Mouse (Mus musculus): ENCODE results near the gene Cald1. TPM values are rescaled to one million over a fixed set of nuclear protein-coding genes. Genes with fewer than 3 reads are reported as not detected.

Cald1 gene
- polyA plus RNA-seq, 1 experiment from 2014 or later, result 132 TPM

DNA sequence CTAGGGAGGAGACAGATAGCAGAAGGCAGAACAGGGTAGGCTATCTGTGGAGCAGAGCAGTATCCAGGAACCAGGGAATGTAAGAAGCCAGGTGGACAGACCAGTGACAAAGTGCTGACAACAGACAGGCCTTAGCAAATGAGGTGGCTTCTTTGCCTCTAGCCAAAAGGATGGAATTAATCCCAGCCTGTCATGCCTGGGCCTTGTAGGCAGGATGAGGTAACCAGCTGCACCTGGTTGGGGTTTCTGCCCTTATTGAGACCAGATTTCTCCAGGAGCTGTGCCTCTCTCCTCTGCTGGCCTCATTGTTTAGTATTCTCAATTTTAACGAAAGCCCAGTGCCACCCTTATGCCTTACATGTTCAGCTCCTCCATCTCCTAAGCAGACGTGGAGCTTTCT lies 3.8 kb downstream of the Cald1 start:
- H3K9ac ChIP-seq (ENCODE audit: low read length), result no peak overlapping the region
- DNase-seq (ENCODE audit: low spot score) (no peak), ATAC-seq (replicated peaks; ENCODE audit: low FRiP score) (no peak)
- H3K27ac ChIP-seq (ENCODE audit: low read depth, low read length), result no peak overlapping the region
- H3K36me3 ChIP-seq (ENCODE audit: control insufficient read depth, insufficient read depth, low read length), result no peaks in the 10 kb centered on the region
- H3K27me3 ChIP-seq (ENCODE audit: control insufficient read depth, insufficient read depth, low read length), result no peaks in the 10 kb centered on the region
- 58% methylated on average over 2 of the region's 2 CpGs for WGBS
- no peaks in the 10 kb centered on the region for H3K9me3 ChIP-seq (ENCODE audit: control insufficient read depth, low read length)
- H3K4me2 ChIP-seq (ENCODE audit: low read depth, low read length, severe bottlenecking), result no peak overlapping the region
- peaks cover 3% of the 10 kb centered on the region; the same call in 1 of the 2 replicates for H3K4me1 ChIP-seq (replicated peaks; ENCODE audit: control insufficient read depth, insufficient read depth, low read length)
- no peak overlapping the region for H3K4me3 ChIP-seq (ENCODE audit: low read depth, low read length)

DNA sequence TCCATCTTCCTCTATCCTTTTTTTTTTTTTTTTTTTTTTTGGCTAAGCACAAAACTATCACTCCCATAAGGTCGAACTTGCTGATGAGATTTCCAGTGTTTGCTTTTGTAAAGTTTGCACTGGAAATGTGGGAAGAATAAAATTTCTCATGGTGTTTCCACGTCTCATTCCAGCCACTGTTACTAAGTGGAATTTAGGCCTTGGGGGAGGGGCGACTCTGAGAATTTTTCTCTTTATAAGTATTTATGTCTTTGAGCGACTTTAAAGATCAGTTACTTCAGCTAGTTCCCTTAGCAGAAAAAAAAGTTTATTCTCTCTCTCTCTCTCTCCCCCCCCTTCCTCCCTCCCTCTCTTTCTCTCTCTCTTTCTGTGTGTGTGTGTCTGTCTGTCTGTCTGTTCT lies 8.1 kb downstream of the Cald1 start:
- WGBS, result 69% methylated on average over 4 of the region's 4 CpGs
- DNase-seq (ENCODE audit: low spot score), result no peak
- no peaks in the 10 kb centered on the region for H3K4me1 ChIP-seq (replicated peaks; ENCODE audit: control insufficient read depth, insufficient read depth, low read length)

DNA sequence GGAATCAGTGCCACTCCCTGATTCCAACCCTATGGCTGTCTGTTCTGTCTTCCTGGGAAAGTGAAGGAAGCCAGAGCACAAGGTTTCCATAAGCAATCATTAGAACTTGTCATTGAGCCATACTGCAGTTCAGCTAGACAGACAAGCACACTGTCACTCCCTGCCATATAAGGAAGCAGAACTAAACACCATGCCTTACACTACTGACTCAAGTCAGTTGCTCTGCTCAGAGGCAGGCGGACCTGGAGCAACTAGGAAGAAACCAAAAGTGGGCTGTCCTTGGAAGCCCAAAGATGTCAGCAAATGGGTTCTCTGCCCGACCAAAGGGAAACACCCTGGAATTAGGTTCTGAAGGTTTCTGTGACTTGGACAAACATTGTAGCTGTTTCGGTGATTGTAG lies 10.3 kb downstream of the Cald1 start:
- no peak overlapping the region for H3K27ac ChIP-seq (ENCODE audit: low read depth, low read length)
- no peak for DNase-seq (ENCODE audit: low spot score)
- WGBS, result 92% methylated on average over 3 of the region's 3 CpGs
- no peak overlapping the region for H3K9ac ChIP-seq (ENCODE audit: low read length)
- H3K27me3 ChIP-seq (ENCODE audit: control insufficient read depth, insufficient read depth, low read length), result no peaks in the 10 kb centered on the region
- no peak overlapping the region for H3K4me2 ChIP-seq (ENCODE audit: low read depth, low read length, severe bottlenecking)
- no peak for ATAC-seq (replicated peaks; ENCODE audit: low FRiP score)
- H3K36me3 ChIP-seq (ENCODE audit: control insufficient read depth, insufficient read depth, low read length), result no peaks in the 10 kb centered on the region
- no peaks in the 10 kb centered on the region for H3K9me3 ChIP-seq (ENCODE audit: control insufficient read depth, low read length)
- H3K4me1 ChIP-seq (replicated peaks; ENCODE audit: control insufficient read depth, insufficient read depth, low read length), result no peaks in the 10 kb centered on the region
- H3K4me3 ChIP-seq (ENCODE audit: low read depth, low read length), result no peak overlapping the region

More for the DNA sequence above, 8.1 kb downstream of the Cald1 start:
- ATAC-seq (replicated peaks; ENCODE audit: low FRiP score), result no peak
- no peak overlapping the region for H3K27ac ChIP-seq (ENCODE audit: low read depth, low read length)
- no peak overlapping the region for H3K9ac ChIP-seq (ENCODE audit: low read length)
- H3K4me2 ChIP-seq (ENCODE audit: low read depth, low read length, severe bottlenecking), result no peak overlapping the region
- H3K4me3 ChIP-seq (ENCODE audit: low read depth, low read length), result no peak overlapping the region
- no peaks in the 10 kb centered on the region for H3K27me3 ChIP-seq (ENCODE audit: control insufficient read depth, insufficient read depth, low read length)
- H3K36me3 ChIP-seq (ENCODE audit: control insufficient read depth, insufficient read depth, low read length), result no peaks in the 10 kb centered on the region
- no peaks in the 10 kb centered on the region for H3K9me3 ChIP-seq (ENCODE audit: control insufficient read depth, low read length)

DNA sequence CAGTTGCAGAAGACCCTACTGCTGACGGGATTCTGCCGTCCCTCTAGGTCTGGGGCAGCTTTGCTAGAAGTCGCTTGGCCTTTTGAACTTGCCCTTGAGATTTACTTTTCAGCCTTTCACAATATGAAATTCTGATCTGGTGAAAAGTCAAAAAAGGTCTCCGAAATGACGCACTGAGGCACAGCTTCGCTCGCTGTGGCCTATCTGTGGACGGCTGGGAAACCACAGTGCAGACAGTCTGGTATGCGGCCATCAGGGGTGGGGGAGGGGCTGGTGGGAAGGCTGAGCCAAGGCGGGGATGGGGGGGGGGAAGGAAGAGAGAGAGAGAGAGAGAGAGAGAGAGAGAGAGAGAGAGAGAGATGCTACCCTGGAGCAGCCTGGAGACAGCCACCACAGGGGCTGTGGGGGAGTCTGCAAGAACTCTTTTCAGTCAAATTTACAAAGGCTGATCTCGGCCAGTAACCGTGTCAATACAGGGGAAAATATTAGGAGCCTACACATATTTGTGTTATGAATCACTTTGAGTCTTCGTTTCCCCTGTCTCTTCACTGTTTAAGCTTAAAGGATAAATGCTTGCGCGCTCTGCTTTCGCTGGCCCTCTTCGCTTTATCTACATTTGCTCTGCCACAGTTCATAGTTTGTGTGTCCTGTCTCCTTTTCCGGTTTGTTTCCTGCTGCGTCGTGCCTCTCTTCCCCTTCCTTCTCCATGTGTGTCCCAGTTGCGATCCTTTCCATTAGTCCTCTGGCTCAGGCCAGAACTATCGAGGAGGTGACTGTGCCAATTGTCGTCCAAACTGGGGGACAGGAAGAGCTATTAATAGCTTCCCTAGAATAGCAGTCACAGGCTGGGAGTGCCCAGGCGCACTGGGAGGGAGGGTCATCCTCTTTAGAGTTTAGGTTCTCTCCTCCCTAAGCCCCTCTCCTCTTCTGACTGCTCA lies 11.9 kb downstream of the Cald1 start:
- Histone ChIP-seq H3K27ac (ENCODE audit: low read depth, low read length) (no peak overlapping the region), H3K9ac (ENCODE audit: low read length) (no peak overlapping the region)

DNA sequence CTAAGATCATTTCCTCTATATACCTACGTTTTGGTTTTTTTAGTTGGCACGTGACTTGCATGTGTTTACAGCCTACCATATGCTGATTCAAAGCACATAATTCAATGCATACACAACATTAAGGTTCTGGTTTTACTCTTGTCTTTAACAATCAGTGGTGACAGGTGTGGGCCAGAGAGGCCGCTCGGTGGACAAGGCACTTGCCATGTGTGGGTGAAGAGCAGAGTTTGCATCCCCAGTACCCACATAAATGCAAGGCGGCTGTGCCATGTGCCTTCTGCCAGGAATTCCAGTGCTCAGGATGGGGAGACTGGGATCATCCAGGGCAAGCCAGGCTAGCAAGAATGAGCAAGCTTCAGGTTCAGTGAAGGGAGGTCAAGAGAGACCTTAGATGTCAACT lies 14.8 kb downstream of the Cald1 start:
- 91% methylated on average over 5 of the region's 5 CpGs for WGBS
- no peak for ATAC-seq (replicated peaks; ENCODE audit: low FRiP score)

More for the DNA sequence above, 11.9 kb downstream of the Cald1 start:
- Histone ChIP-seq H3K9me3 (ENCODE audit: control insufficient read depth, low read length) (no peaks in the 10 kb centered on the region), H3K4me3 (ENCODE audit: low read depth, low read length) (no peak overlapping the region), H3K4me2 (ENCODE audit: low read depth, low read length, severe bottlenecking) (no peak overlapping the region), H3K36me3 (ENCODE audit: control insufficient read depth, insufficient read depth, low read length) (no peaks in the 10 kb centered on the region), H3K27me3 (ENCODE audit: control insufficient read depth, insufficient read depth, low read length) (no peaks in the 10 kb centered on the region), H3K4me1 (replicated peaks; ENCODE audit: control insufficient read depth, insufficient read depth, low read length) (no peaks in the 10 kb centered on the region)
- DNase-seq (ENCODE audit: low spot score), result peak; percentile 66
- ATAC-seq (replicated peaks; ENCODE audit: low FRiP score), result no peak
- WGBS, result 50% methylated on average over 24 of the region's 24 CpGs

DNA sequence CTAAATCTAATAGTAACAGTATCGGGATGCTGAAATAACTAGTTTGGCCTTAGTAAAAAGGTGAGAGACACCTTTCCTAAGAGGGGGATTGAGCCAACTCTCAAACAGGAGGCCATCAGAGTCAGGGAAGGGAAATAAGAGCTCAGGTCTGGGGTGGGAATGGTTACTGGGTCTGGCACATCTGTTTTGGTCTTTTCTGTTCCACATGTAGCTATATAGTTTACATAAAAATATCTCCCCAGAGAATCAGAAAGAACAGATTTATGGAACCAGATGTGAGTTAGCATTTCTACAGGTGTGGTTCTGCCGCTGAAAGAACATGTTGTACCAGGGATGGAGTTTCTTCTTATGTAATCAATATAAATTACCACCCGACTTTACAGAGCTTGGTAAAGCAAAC lies 17.1 kb downstream of the Cald1 start:
- no peak overlapping the region for H3K4me3 ChIP-seq (ENCODE audit: low read depth, low read length)
- no peak for DNase-seq (ENCODE audit: low spot score)
- H3K27me3 ChIP-seq (ENCODE audit: control insufficient read depth, insufficient read depth, low read length), result no peaks in the 10 kb centered on the region
- no peak overlapping the region for H3K4me2 ChIP-seq (ENCODE audit: low read depth, low read length, severe bottlenecking)
- no peak overlapping the region for H3K9ac ChIP-seq (ENCODE audit: low read length)
- ATAC-seq (replicated peaks; ENCODE audit: low FRiP score), result no peak
- H3K36me3 ChIP-seq (ENCODE audit: control insufficient read depth, insufficient read depth, low read length), result no peaks in the 10 kb centered on the region
- WGBS, result 92% methylated on average over 3 of the region's 3 CpGs
- no peak overlapping the region for H3K27ac ChIP-seq (ENCODE audit: low read depth, low read length)
- no peaks in the 10 kb centered on the region for H3K4me1 ChIP-seq (replicated peaks; ENCODE audit: control insufficient read depth, insufficient read depth, low read length)
- H3K9me3 ChIP-seq (ENCODE audit: control insufficient read depth, low read length), result no peaks in the 10 kb centered on the region

More for the DNA sequence above, 14.8 kb downstream of the Cald1 start:
- DNase-seq (ENCODE audit: low spot score), result no peak
- no peak overlapping the region for H3K4me2 ChIP-seq (ENCODE audit: low read depth, low read length, severe bottlenecking)
- H3K9me3 ChIP-seq (ENCODE audit: control insufficient read depth, low read length), result no peaks in the 10 kb centered on the region
- H3K4me3 ChIP-seq (ENCODE audit: low read depth, low read length), result no peak overlapping the region
- H3K36me3 ChIP-seq (ENCODE audit: control insufficient read depth, insufficient read depth, low read length), result no peaks in the 10 kb centered on the region
- H3K27me3 ChIP-seq (ENCODE audit: control insufficient read depth, insufficient read depth, low read length), result no peaks in the 10 kb centered on the region
- H3K27ac ChIP-seq (ENCODE audit: low read depth, low read length), result no peak overlapping the region
- no peak overlapping the region for H3K9ac ChIP-seq (ENCODE audit: low read length)
- no peaks in the 10 kb centered on the region for H3K4me1 ChIP-seq (replicated peaks; ENCODE audit: control insufficient read depth, insufficient read depth, low read length)

DNA sequence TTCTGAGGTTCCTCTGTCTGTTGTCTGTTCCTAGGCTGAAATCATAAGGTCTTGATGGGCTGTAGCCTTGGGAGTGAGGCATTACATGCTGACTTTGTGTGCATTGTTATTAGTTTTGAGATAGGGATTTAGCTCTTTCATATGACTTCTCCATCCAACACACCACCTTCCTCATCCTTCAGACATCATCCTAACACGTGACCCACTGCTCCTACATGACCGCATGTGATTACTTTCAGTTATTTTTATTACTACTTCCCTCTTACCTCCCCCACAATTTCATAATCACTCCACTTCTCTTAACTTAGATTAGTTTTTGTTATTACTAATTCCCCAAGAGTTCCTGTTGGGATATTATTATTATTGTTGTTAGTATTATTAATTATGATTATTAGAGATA lies 21.2 kb downstream of the Cald1 start:
- 85% methylated on average over 2 of the region's 2 CpGs for WGBS
- DNase-seq (ENCODE audit: low spot score) (no peak), ATAC-seq (replicated peaks; ENCODE audit: low FRiP score) (no peak)
- H3K36me3 ChIP-seq (ENCODE audit: control insufficient read depth, insufficient read depth, low read length), result no peaks in the 10 kb centered on the region
- H3K9ac ChIP-seq (ENCODE audit: low read length), result no peak overlapping the region
- no peaks in the 10 kb centered on the region for H3K4me1 ChIP-seq (replicated peaks; ENCODE audit: control insufficient read depth, insufficient read depth, low read length)
- no peak overlapping the region for H3K27ac ChIP-seq (ENCODE audit: low read depth, low read length)
- H3K9me3 ChIP-seq (ENCODE audit: control insufficient read depth, low read length), result no peaks in the 10 kb centered on the region
- no peak overlapping the region for H3K4me2 ChIP-seq (ENCODE audit: low read depth, low read length, severe bottlenecking)
- H3K4me3 ChIP-seq (ENCODE audit: low read depth, low read length), result no peak overlapping the region
- H3K27me3 ChIP-seq (ENCODE audit: control insufficient read depth, insufficient read depth, low read length), result no peaks in the 10 kb centered on the region

- Histone ChIP-seq H3K36me3 (ENCODE audit: control insufficient read depth, insufficient read depth, low read length) (no peaks in the 10 kb centered on the region), H3K4me1 (replicated peaks; ENCODE audit: control insufficient read depth, insufficient read depth, low read length) (no peaks in the 10 kb centered on the region), H3K4me3 (ENCODE audit: low read depth, low read length) (no peak overlapping the region), H3K9me3 (ENCODE audit: control insufficient read depth, low read length) (no peaks in the 10 kb centered on the region), H3K4me2 (ENCODE audit: low read depth, low read length, severe bottlenecking) (no peak overlapping the region), H3K27me3 (ENCODE audit: control insufficient read depth, insufficient read depth, low read length) (no peaks in the 10 kb centered on the region), H3K9ac (ENCODE audit: low read length) (no peak overlapping the region), H3K27ac (ENCODE audit: low read depth, low read length) (no peak overlapping the region)
- 12% methylated on average over 1 of the region's 1 CpGs for WGBS
- DNase-seq (ENCODE audit: low spot score), result no peak
- no peak for ATAC-seq (replicated peaks; ENCODE audit: low FRiP score)
Observed at GRCm38 (mm10) chr6:34620242-34620641, 21.9 kb downstream of the Cald1 start.

GRCm38 (mm10) chr6:34622865-34623264 lies 24.6 kb downstream of the Cald1 start:
- ATAC-seq (replicated peaks; ENCODE audit: low FRiP score) (no peak), DNase-seq (ENCODE audit: low spot score) (no peak)
- Histone ChIP-seq H3K4me3 (ENCODE audit: low read depth, low read length) (no peak overlapping the region), H3K9me3 (ENCODE audit: control insufficient read depth, low read length) (no peaks in the 10 kb centered on the region), H3K9ac (ENCODE audit: low read length) (no peak overlapping the region), H3K36me3 (ENCODE audit: control insufficient read depth, insufficient read depth, low read length) (no peaks in the 10 kb centered on the region), H3K27ac (ENCODE audit: low read depth, low read length) (no peak overlapping the region), H3K27me3 (ENCODE audit: control insufficient read depth, insufficient read depth, low read length) (no peaks in the 10 kb centered on the region), H3K4me2 (ENCODE audit: low read depth, low read length, severe bottlenecking) (no peak overlapping the region), H3K4me1 (replicated peaks; ENCODE audit: control insufficient read depth, insufficient read depth, low read length) (no peaks in the 10 kb centered on the region)
- WGBS, result 74% methylated on average over 6 of the region's 6 CpGs
